Mouse (Mus musculus) liver, postnatal 0 days (tissue): ENCODE results near the gene Sds.

ENCODE experiments used
- CTCF ChIP-seq: sonication (generic); IDR thresholded peaks from 2 replicates; pipeline ENCODE4 v1.5.1; 2016; ENCODE audit warnings: antibody characterized with exemption, low read depth
- EP300 ChIP-seq: IDR thresholded peaks from 2 replicates; pipeline ENCODE4 v1.6.1; 2016; ENCODE audit warnings: antibody characterized with exemption, low read depth, mild to moderate bottlenecking

DNA sequence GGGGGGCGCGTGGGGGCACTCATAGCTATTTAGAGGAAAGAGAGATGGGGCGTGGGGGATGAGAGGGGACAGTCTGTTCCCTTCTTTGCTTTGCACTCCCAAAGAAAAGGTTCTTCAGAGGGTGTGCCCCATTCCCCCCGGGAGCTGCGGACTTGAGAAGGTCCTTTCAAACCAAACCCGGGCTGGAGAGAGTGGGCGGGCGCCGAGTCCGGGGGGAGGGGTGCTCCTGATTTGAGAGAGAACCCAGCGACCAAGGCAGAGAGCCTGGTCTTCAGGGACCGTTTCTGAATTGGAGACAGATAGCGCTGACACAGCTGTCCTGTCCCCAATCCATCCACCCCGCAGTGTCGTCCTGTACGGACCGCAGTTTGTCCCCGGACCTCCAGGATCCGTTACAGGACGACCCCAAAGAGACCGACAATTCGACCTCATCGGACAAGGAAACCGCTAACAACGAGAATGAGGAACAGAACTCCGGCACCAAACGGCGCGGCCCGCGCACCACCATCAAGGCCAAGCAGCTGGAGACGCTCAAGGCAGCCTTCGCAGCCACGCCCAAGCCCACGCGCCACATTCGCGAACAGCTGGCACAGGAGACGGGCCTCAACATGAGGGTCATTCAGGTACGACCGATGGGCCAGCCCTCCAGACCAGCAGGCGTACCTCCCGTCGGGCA is 41.2 kb upstream of the Sds start:
- TF ChIP-seq EP300 (no peak), CTCF (no peak)
